Mouse (Mus musculus) lung, embryonic 14.5 days (tissue): ENCODE data around the gene Cyp17a1. TPM values are rescaled to one million over a fixed set of nuclear protein-coding genes. Genes with fewer than 3 reads are reported as not detected.
A peak's percentile ranks its signal among the peaks of the same experiment; 100 is the strongest.

Experiments used
- ATAC-seq: fragments of 200-750 bp; cut with Nextera tagmentation; 2 replicates; pipeline ENCODE4 v1.8.0; 2017; ENCODE audit warnings: mild to moderate bottlenecking, moderate TSS enrichment, moderate library complexity; ENCODE audit not compliant: insufficient read depth
- DNase-seq: peaks from one replicate; pipeline ENCODE4 v3.0.0-alpha.2; 2015
- H3K27ac ChIP-seq: fragments of 300-500 bp; sonication (generic); 2 replicates; pipeline ENCODE4 v1.5.1; 2014; ENCODE audit warnings: low read depth, mild to moderate bottlenecking, moderate library complexity
- H3K27me3 ChIP-seq: fragments of 300-500 bp; sonication (generic); 2 replicates; pipeline ENCODE4 v1.6.1; 2014; ENCODE audit warnings: low read length, control low read depth; ENCODE audit not compliant: insufficient read depth
- H3K36me3 ChIP-seq: fragments of 300-500 bp; sonication (generic); 2 replicates; pipeline ENCODE4 v1.6.1; 2014; ENCODE audit warnings: control low read depth; ENCODE audit not compliant: insufficient read depth
- H3K4me1 ChIP-seq: fragments of 300-500 bp; sonication (generic); 2 replicates; pipeline ENCODE4 v1.6.1; 2014; ENCODE audit warnings: antibody characterized with exemption, control low read depth; ENCODE audit not compliant: insufficient read depth
- H3K4me2 ChIP-seq: fragments of 300-500 bp; sonication (generic); 2 replicates; pipeline ENCODE4 v1.6.1; 2014; ENCODE audit warnings: mild to moderate bottlenecking
- H3K4me3 ChIP-seq: fragments of 300-500 bp; sonication (generic); 2 replicates; pipeline ENCODE4 v1.5.1; 2014; ENCODE audit warnings: low read depth, low read length
- H3K9ac ChIP-seq: fragments of 300-500 bp; sonication (generic); 2 replicates; pipeline ENCODE4 v1.6.1; 2014
- H3K9me3 ChIP-seq: fragments of 300-500 bp; sonication (generic); 2 replicates; pipeline ENCODE4 v1.6.1; 2016; ENCODE audit warnings: low read depth, low read length, control low read depth
- CTCF ChIP-seq: IDR thresholded peaks from 2 replicates; pipeline ENCODE4 v1.5.1; 2016; ENCODE audit warnings: antibody characterized with exemption, low read depth
- WGBS: fragments of 180-500 bp; shearing (Covaris S2); extraction: QIAGEN DNeasy Blood & Tissue Kit; methylation state at CpG from one replicate; pipeline ENCODE4 v1.1.7; 2014; 5-methylcytosine and 5-hydroxymethylcytosine counted together
- polyA plus RNA-seq: library from polyadenylated mRNA; unstranded; fragments of >200 nt; fragmentation: Nextera tagmentation; extraction: Ambion mirVana; gene quantifications from 2 replicates; pipeline ENCODE4 v1.2.1, GENCODE M21; 2014

Cyp17a1 gene
- polyA plus RNA-seq, 1 experiment from 2014 or later = not detected

DNA sequence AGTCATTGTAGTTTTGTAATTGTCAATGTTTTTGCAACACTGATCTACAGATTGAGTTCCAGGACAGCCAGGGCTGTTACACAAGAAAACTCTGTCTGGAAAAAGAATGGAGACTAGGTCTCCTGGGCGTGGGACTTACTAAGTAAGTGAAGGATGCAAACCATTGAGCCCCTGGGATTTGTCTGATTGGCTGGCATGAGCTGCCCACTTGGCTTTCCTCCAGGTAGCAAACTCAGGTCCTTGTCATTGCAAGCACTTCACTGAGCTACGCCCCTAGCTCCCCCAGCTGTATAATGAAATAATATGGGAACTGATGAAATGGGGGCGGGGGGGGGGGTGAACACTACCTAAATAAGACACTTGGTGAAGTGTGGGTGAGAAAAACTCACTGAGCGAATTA is 20.2 kb upstream of the Cyp17a1 start:
- TF ChIP-seq CTCF = no peak
- no peaks in the 10 kb centered on the region for H3K36me3 ChIP-seq
- WGBS = 80% methylated on average over 4 of the region's 4 CpGs
- no peaks in the 10 kb centered on the region for H3K27me3 ChIP-seq
- H3K4me1 ChIP-seq = peaks cover 5% of the 10 kb centered on the region; the same call in 1 of the 2 replicates
- H3K4me3 ChIP-seq = no peak overlapping the region
- ATAC-seq (no peak), DNase-seq (no peak)
- no peak overlapping the region for H3K27ac ChIP-seq
- H3K9ac ChIP-seq = no peak overlapping the region
- no peaks in the 10 kb centered on the region for H3K9me3 ChIP-seq
- H3K4me2 ChIP-seq = no peak overlapping the region

DNA sequence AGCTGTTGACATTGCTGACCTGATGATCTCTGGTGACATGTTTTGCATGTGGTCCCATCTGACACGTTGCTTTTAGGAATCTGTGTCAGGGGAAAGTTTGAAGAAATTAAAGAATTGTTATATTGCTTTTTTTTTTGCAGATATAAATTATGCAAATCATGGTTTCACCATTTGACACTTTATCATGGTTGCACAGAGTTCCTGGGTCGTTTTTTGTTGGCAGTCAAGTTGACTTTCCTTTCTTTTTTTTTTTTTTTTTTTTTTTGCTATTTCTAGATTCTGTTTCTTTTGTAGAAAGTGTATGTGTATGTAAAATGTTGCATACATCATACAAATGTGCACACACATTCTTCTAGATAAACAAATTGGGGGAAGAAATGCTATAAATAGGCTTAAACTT is 18.1 kb upstream of the Cyp17a1 start:
- Histone ChIP-seq H3K27ac (no peak overlapping the region), H3K9ac (no peak overlapping the region), H3K27me3 (no peaks in the 10 kb centered on the region), H3K36me3 (no peaks in the 10 kb centered on the region), H3K4me3 (no peak overlapping the region), H3K9me3 (no peaks in the 10 kb centered on the region), H3K4me2 (no peak overlapping the region), H3K4me1 (peaks cover 5% of the 10 kb centered on the region; the same call in 1 of the 2 replicates)
- no peak for TF ChIP-seq CTCF
- 67% methylated on average over 2 of the region's 2 CpGs for WGBS
- DNase-seq (no peak), ATAC-seq (no peak)

DNA sequence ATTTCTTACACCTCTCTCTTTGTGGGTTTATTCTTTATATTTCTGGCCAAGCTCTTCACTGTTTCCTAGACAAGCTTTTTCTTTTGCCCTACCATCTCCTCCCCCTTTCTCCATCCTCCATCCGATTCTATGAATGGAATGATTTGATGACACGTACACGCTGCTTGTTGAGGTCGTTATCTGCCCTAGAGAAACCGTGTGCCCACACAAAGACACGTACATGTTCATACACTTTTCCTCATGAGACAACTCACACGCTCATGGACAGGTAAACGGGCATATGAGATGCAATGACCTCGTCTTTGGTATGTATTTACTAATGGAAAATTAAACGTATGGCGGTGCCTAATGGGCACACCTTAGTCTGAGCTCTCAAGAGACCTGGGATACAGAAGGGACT is 17.4 kb upstream of the Cyp17a1 start:
- WGBS = 67% methylated on average over 11 of the region's 11 CpGs
- Histone ChIP-seq H3K4me2 (peak overlapping the region; percentile 69), H3K4me1 (peaks cover 5% of the 10 kb centered on the region; the same call in 1 of the 2 replicates), H3K9ac (peak overlapping the region; percentile 82), H3K27me3 (no peaks in the 10 kb centered on the region), H3K36me3 (no peaks in the 10 kb centered on the region), H3K4me3 (peak overlapping the region; percentile 72), H3K27ac (no peak overlapping the region), H3K9me3 (no peaks in the 10 kb centered on the region)
- TF ChIP-seq CTCF = no peak
- no peak for ATAC-seq
- DNase-seq = no peak

DNA sequence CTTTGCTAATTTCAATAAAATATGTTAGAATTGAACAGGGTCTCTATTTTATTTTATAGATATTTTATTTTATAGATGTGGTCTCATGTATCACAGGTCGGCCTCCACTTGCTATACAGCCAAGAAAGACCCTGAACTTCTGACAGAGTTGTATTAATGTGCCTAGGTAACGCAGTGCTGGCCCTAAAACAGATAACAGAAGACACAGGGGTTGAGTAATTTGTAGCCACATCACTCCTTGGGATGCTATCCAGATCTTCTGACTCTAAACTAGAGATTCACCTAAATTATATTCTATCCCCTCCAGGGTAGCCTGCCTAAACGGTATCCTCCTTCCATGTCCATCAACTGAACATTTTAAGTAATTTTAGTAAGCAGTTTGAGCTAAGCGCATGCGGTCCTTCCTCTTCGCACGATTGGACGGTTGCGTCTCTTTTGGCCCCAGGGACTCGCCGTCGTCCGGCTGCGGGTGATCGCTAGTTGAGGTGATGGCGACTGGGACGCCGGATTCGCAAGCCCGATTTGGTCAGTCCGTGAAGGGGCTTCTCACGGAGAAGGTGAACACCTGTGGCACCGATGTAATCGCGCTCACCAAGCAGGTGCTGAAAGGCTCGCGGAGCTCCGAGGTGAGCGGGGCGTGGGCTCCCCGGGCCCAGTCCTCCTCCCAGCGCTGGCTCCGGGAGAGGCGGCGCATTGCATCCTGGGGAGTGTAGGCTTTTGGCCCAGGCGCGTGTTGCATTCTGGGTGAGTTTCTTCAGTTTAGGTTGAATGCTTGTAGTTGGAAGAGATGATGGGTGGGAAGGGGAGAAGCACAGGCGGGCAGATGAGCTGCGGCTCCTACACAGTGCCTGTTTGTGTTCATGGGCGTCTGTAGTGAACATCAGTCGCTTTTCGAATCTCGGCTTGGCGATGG is 16.7 kb upstream of the Cyp17a1 start, which contains the start of gene Borcs7:
TSS of gene Borcs7 (plus strand) at position 447 of the 913 bp plus-strand sequence.
- no peak for TF ChIP-seq CTCF
- Histone ChIP-seq H3K9ac (peak within 1 kb of the TSS; percentile 82), H3K27me3 (no peaks in the 10 kb centered on the region), H3K36me3 (no peaks in the 10 kb centered on the region), H3K4me1 (peaks cover 5% of the 10 kb centered on the region; the same call in 1 of the 2 replicates), H3K4me2 (peak within 1 kb of the TSS; percentile 69), H3K9me3 (no peaks in the 10 kb centered on the region), H3K27ac (peak within 1 kb of the TSS; percentile 81), H3K4me3 (peak within 1 kb of the TSS; percentile 72)
- 3% methylated on average over 44 of the region's 44 CpGs for WGBS
- peak; percentile 91 for DNase-seq
- ATAC-seq = peak; percentile 97

DNA sequence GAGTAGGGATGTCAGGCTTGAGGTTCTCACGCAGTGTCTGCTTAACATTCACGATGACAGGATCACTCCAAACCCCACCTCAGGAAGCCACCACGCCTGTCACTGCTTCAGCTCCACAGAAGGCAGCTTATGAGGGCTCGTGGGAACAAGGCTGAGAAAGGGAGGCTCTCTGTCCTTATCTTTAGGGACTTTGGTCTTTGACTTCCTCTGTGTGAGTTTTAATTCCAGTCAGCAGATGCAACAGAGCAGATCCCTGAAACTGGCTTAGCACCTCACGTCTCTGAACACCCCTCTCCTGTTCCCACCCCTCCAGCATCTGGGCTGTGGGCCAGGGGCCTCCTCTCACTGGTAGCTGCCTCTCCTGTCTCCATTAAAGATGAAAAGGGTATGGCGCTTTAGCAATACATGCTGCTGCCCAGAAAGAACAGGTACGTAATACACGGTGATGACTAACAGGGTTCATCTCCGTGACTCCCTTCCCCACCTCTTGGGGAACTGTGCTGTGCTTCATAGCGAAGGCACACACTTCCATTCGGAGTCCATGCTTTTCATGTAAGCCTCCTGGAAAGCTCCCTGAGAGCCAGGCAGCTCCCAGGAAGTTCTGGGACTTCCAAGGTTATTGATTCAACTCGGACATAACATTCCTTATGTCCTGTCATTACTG is 6.9 kb upstream of the Cyp17a1 start:
- H3K9ac ChIP-seq = no peak overlapping the region
- no peak for TF ChIP-seq CTCF
- no peaks in the 10 kb centered on the region for H3K27me3 ChIP-seq
- ATAC-seq (no peak), DNase-seq (no peak)
- no peak overlapping the region for H3K4me2 ChIP-seq
- H3K9me3 ChIP-seq = no peaks in the 10 kb centered on the region
- WGBS = 44% methylated on average over 12 of the region's 12 CpGs
- H3K36me3 ChIP-seq = no peaks in the 10 kb centered on the region
- H3K27ac ChIP-seq = no peak overlapping the region
- H3K4me1 ChIP-seq = no peaks in the 10 kb centered on the region; the same call in 1 of the 2 replicates
- H3K4me3 ChIP-seq = no peak overlapping the region

GRCm38 (mm10) chr19:46675641-46676040 is 2.7 kb upstream of the Cyp17a1 start:
- 82% methylated on average over 3 of the region's 3 CpGs for WGBS
- no peaks in the 10 kb centered on the region for H3K36me3 ChIP-seq
- H3K27me3 ChIP-seq = no peaks in the 10 kb centered on the region
- DNase-seq (no peak), ATAC-seq (no peak)
- H3K9ac ChIP-seq = no peak overlapping the region
- H3K4me3 ChIP-seq = no peak overlapping the region
- no peaks in the 10 kb centered on the region for H3K9me3 ChIP-seq
- H3K27ac ChIP-seq = no peak overlapping the region
- H3K4me2 ChIP-seq = no peak overlapping the region
- no peak for TF ChIP-seq CTCF
- H3K4me1 ChIP-seq = no peaks in the 10 kb centered on the region

DNA sequence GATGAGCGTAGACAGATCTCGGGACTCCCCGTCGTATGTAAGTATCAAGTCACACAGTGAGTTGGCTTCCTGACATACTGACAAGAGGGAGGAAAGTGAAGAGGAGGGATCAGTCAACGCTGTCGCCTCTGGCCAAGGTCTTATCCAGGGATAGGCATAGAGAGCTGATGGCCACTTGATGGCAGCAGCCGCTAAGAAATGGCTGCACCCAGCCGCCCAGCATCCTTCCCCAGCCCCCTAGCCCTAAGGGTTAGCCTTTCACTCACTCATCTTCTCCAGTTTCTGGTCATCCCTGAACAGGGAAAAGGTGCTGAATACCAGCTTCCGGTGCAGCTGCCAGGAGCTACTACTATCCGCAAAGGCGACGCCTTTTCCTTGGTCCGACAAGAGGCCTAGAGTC is 2.3 kb downstream of the Cyp17a1 start:
- H3K27ac ChIP-seq = no peak overlapping the region
- H3K4me2 ChIP-seq = no peak overlapping the region
- 0 out of 2 replicates have a peak, but pooled peaks cover 3% of the 10 kb centered on the region for H3K27me3 ChIP-seq
- H3K4me3 ChIP-seq = no peak overlapping the region
- ATAC-seq (peak; percentile 83), DNase-seq (peak; percentile 84)
- no peaks in the 10 kb centered on the region for H3K9me3 ChIP-seq
- no peaks in the 10 kb centered on the region for H3K36me3 ChIP-seq
- H3K4me1 ChIP-seq = no peaks in the 10 kb centered on the region
- H3K9ac ChIP-seq = no peak overlapping the region
- WGBS = 25% methylated on average over 13 of the region's 13 CpGs
- peak; percentile 89 for TF ChIP-seq CTCF
